In the genomic region with DNA sequence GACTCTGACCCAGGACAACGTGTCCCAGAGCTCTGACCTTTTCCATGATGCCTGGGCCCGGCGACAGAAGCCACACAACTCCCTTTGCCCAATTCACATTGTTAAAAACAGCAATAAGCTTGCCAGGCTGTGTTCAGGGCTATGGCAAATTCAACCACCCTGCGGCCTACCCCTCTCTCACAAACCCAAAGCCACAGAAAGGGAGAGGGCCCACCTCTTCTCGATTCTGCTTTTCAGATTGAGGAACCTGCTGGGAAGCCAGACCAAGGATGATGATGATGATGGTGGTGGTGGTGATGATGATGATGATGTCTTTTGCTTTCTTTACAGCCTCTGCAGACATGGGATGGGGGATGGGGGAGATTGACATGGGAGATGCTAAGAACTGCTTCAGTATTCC, we compare ENCODE assay signal across 28 mouse cellular contexts.
"Had no signal": no experiment of that assay in that cellular context is flagged by ENCODE, and none has a peak within 500 bp of the region (broad histone marks: within the 10 kb centered on the region; RNA-seq: fewer than 3 reads in every experiment).

No protein-coding gene starts in this region.

- H3K27ac ChIP-seq: heart, adult 2 months; heart, embryonic 13.5 days; heart, embryonic 15.5 days; hindbrain, embryonic 10.5 days; hindbrain, embryonic 13.5 days; hindbrain, embryonic 15.5 days; hindbrain, postnatal 0 days; kidney, embryonic 15.5 days; kidney, postnatal 0 days; layer of hippocampus, adult 2 months; limb, embryonic 12.5 days; liver, embryonic 13.5 days; liver, embryonic 15.5 days had no signal

- H3K4me2 ChIP-seq: heart, embryonic 11.5 days; heart, embryonic 13.5 days; heart, embryonic 15.5 days; hindbrain, embryonic 13.5 days; hindbrain, embryonic 15.5 days; kidney, embryonic 15.5 days; limb, embryonic 12.5 days; liver, embryonic 11.5 days; liver, embryonic 13.5 days; liver, embryonic 15.5 days had no signal

- H3K9ac ChIP-seq: heart, embryonic 13.5 days; heart, embryonic 15.5 days; hindbrain, embryonic 13.5 days; hindbrain, embryonic 15.5 days; kidney, embryonic 15.5 days; limb, embryonic 12.5 days; liver, embryonic 13.5 days; liver, embryonic 15.5 days had no signal

- ATAC-seq: hindbrain, postnatal 0 days; intestine, embryonic 16.5 days had no signal

- H3K4me3 ChIP-seq: heart, adult 2 months; heart, embryonic 13.5 days; heart, embryonic 15.5 days; hindbrain, embryonic 10.5 days; hindbrain, embryonic 13.5 days; hindbrain, embryonic 15.5 days; kidney, embryonic 15.5 days; layer of hippocampus, adult 2 months; left cerebral cortex, adult 2 months; limb, embryonic 10.5 days; limb, embryonic 12.5 days; liver, embryonic 13.5 days; liver, embryonic 15.5 days had no signal

- H3K27me3 ChIP-seq: heart, embryonic 13.5 days; heart, embryonic 15.5 days; hindbrain, embryonic 13.5 days; hindbrain, embryonic 15.5 days; kidney, embryonic 15.5 days; limb, embryonic 12.5 days; liver, embryonic 13.5 days; liver, embryonic 15.5 days had no signal

- DNase-seq: gastrocnemius, postnatal 14 days; gastrocnemius, postnatal 36 days; heart, adult 2 months; heart, postnatal 14 days; heart, postnatal 36 days; kidney, adult 11 months; kidney, adult 2 months; kidney, adult 9 months; kidney, postnatal 14 days; kidney, postnatal 36 days; liver; liver, embryonic 13.5 days had no signal

- H3K36me3 ChIP-seq: heart, embryonic 13.5 days; heart, embryonic 15.5 days; hindbrain, embryonic 10.5 days; hindbrain, embryonic 13.5 days; hindbrain, embryonic 15.5 days; kidney, embryonic 15.5 days; limb, embryonic 10.5 days; limb, embryonic 12.5 days; liver, embryonic 13.5 days; liver, embryonic 15.5 days had no signal

- H3K4me1 ChIP-seq: heart, embryonic 15.5 days; liver, embryonic 13.5 days; liver, embryonic 15.5 days had no signal

- H3K9me3 ChIP-seq: heart, embryonic 13.5 days; heart, embryonic 15.5 days; hindbrain, embryonic 10.5 days; hindbrain, embryonic 13.5 days; hindbrain, embryonic 15.5 days; kidney, embryonic 15.5 days; limb, embryonic 10.5 days; limb, embryonic 12.5 days; liver, embryonic 13.5 days; liver, embryonic 15.5 days had no signal
